Mouse (Mus musculus) monocyte, adult 59 days (primary cell): ENCODE measurements around the gene Dph2. TPM values are rescaled to one million over a fixed set of nuclear protein-coding genes. Genes with fewer than 3 reads are reported as not detected.

Experiments
- total RNA-seq, 2 experiments: library from RNA; stranded (reverse); gene quantifications; one replicate each; pipeline ENCODE4 v1.2.4; 2023

Dph2 gene
- 1 to 10 TPM; 4.3 to 4.6 TPM for total RNA-seq

GRCm38 (mm10) chr4:117891738-117892161 is at the start of gene Dph2:
Gene Dph2 (minus strand): TSS chr4:117892032.

GRCm38 (mm10) chr4:117929391-117929881 is 37.6 kb upstream of the Dph2 start, which contains the start of gene Artn:
Gene Artn (minus strand): TSS chr4:117929763.

GRCm38 (mm10) chr4:117914591-117915442 is 23.0 kb upstream of the Dph2 start, which contains the start of gene Ipo13:
Gene Ipo13 (minus strand): TSS chr4:117914999.

GRCm38 (mm10) chr4:117887133-117887532 is 4.7 kb downstream of the Dph2 start, which contains the start of gene Atp6v0b:
Gene Atp6v0b (minus strand): TSS chr4:117887333.

GRCm38 (mm10) chr4:117882701-117883691 is 8.8 kb downstream of the Dph2 start, which contains the start of gene B4galt2:
Gene B4galt2 (minus strand): TSS chr4:117883487.

GRCm38 (mm10) chr4:117872471-117872886 is 19.4 kb downstream of the Dph2 start, which contains the start of gene Ccdc24:
Gene Ccdc24 (minus strand): TSS chr4:117872557.

Other genes starting within 250 kb of the Dph2 start
- gene Dmap1, start 209.8 kb downstream of the Dph2 start, total RNA-seq = 10 to 100 TPM; 15.3 to 16.3 TPM
- gene Gm12845, start 167.6 kb downstream of the Dph2 start, total RNA-seq = not detected
- not detected for gene Klf17, start 126.4 kb downstream of the Dph2 start, total RNA-seq
- 10 to 100 TPM in 1 of 2 experiments, 1 to 10 TPM in 1; 8.7 to 11.2 TPM for gene Slc6a9, start 57.5 kb downstream of the Dph2 start, total RNA-seq
- gene Ccdc24, start 19.5 kb downstream of the Dph2 start, total RNA-seq = not detected
- gene B4galt2, start 8.5 kb downstream of the Dph2 start, total RNA-seq = not detected
- gene Atp6v0b, start 4.7 kb downstream of the Dph2 start, total RNA-seq = 100 to 1,000 TPM; 425 to 463 TPM
- 10 to 100 TPM; 30.8 to 34.0 TPM for gene Ipo13, start 23.0 kb upstream of the Dph2 start, total RNA-seq
- gene Artn, start 37.7 kb upstream of the Dph2 start, total RNA-seq = under 1 TPM in 1 of 2 experiments, not detected in 1; 0.50 TPM
- gene St3gal3, start 242.9 kb upstream of the Dph2 start, total RNA-seq = 10 to 100 TPM; 20.8 to 22.3 TPM